Mouse (Mus musculus) heart, embryonic 13.5 days (tissue): ENCODE measurements around the gene Parva. TPM values are rescaled to one million over a fixed set of nuclear protein-coding genes. Genes with fewer than 3 reads are reported as not detected.

Experiments
- ATAC-seq: fragments of 200-750 bp; cut with Nextera tagmentation; 2 replicates; pipeline ENCODE4 v1.8.0; 2017; ENCODE audit warnings: moderate TSS enrichment; ENCODE audit not compliant: insufficient number of reproducible peaks, low FRiP score, low TSS enrichment; ENCODE audit errors: extremely low read depth
- H3K27ac ChIP-seq: fragments of 300-500 bp; sonication (generic); replicated peaks from 2 replicates; pipeline ENCODE4 v1.5.1; 2015; ENCODE audit warnings: moderate library complexity, mild to moderate bottlenecking, inconsistent platforms
- H3K27me3 ChIP-seq: fragments of 300-500 bp; sonication (generic); replicated peaks from 2 replicates; pipeline ENCODE4 v1.6.1; 2015; ENCODE audit warnings: mild to moderate bottlenecking, inconsistent platforms
- H3K36me3 ChIP-seq: fragments of 300-500 bp; sonication (generic); 2 replicates; pipeline ENCODE4 v1.6.1; 2015; ENCODE audit warnings: mild to moderate bottlenecking, inconsistent platforms
- H3K4me1 ChIP-seq: fragments of 300-500 bp; sonication (generic); 2 replicates; pipeline ENCODE4 v1.6.1; 2015; ENCODE audit warnings: inconsistent platforms
- H3K4me2 ChIP-seq: fragments of 300-500 bp; sonication (generic); 2 replicates; pipeline ENCODE4 v1.6.1; 2015; ENCODE audit warnings: inconsistent platforms, mild to moderate bottlenecking, moderate library complexity
- H3K4me3 ChIP-seq: fragments of 300-500 bp; sonication (generic); 2 replicates; pipeline ENCODE4 v1.5.1; 2015; ENCODE audit warnings: moderate library complexity, mild to moderate bottlenecking, inconsistent platforms
- H3K9ac ChIP-seq: fragments of 300-500 bp; sonication (generic); 2 replicates; pipeline ENCODE4 v1.6.1; 2015; ENCODE audit warnings: inconsistent platforms, mild to moderate bottlenecking, moderate library complexity
- H3K9me3 ChIP-seq: fragments of 300-500 bp; sonication (generic); 2 replicates; pipeline ENCODE4 v1.6.1; 2016; ENCODE audit warnings: inconsistent platforms
- WGBS: fragments of 180-500 bp; shearing (Covaris S2); methylation state at CpG from one replicate; pipeline ENCODE4 v1.1.7; 2015; ENCODE audit warnings: mixed read lengths; 5-methylcytosine and 5-hydroxymethylcytosine counted together
- polyA plus RNA-seq: library from polyadenylated mRNA; unstranded; fragments of >200 nt; fragmentation: Nextera tagmentation; extraction: Ambion mirVana; gene quantifications from 2 replicates; pipeline ENCODE4 v1.2.1, GENCODE M21; 2015

Parva gene
- polyA plus RNA-seq, 1 experiment from 2014 or later = 83.7 TPM

- Histone ChIP-seq H3K4me2 (no peak overlapping the region), H3K4me1 (peaks cover 45% of the 10 kb centered on the region), H3K36me3 (no peaks in the 10 kb centered on the region), H3K27ac (no peak overlapping the region), H3K27me3 (no peaks in the 10 kb centered on the region), H3K9me3 (no peaks in the 10 kb centered on the region), H3K4me3 (no peak overlapping the region), H3K9ac (no peak overlapping the region)
- WGBS = 83% methylated on average over 8 of the region's 8 CpGs
- no peak for ATAC-seq
These were observed 87.4 kb downstream of the Parva start for GRCm38 (mm10) chr7:112514636-112515193.

DNA sequence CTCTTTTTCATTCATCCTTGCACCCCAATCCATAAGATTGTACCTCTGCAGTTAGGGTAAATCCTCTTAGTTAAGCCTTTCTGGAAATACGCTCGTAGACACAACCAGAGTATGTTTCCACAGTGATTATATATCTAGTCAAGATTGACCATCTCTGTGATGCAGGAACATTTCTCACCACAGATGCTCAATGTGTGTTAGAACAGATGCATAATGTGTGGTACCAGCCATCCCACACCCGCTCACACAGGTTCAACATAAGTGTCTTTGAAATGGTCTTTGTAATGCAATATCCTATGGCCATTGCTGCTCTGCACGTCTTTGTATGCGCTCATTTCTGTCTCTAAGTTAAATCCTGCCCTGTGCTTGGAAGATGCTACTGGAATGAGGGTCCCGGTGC lies 98.2 kb downstream of the Parva start:
- Histone ChIP-seq H3K4me3 (no peak overlapping the region), H3K36me3 (0 out of 2 replicates have a peak, but pooled peaks cover 3% of the 10 kb centered on the region), H3K27ac (no peak overlapping the region), H3K4me1 (peaks cover 44% of the 10 kb centered on the region), H3K27me3 (no peaks in the 10 kb centered on the region), H3K9ac (no peak overlapping the region), H3K9me3 (no peaks in the 10 kb centered on the region), H3K4me2 (no peak overlapping the region)
- no peak for ATAC-seq
- 84% methylated on average over 6 of the region's 6 CpGs for WGBS

DNA sequence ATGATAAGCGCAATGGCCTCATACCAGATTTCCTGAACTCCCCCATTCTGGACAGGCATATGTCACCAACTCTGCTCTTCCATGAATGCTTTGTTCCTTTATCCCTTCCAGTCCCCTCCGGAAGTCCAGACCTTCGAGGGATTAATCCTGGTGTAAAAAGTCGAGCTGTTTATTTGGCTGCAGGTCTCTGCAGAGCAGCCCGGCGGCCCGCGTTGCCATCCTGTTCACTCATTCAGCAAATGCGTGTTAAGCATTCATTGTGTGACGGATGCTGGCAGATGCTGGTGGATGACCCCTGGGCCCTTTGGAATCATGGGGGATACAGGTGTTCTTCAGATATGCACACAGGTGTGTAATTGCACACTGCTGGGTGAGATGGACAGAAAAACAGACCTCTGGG lies 98.9 kb downstream of the Parva start:
- no peak overlapping the region for H3K4me2 ChIP-seq
- no peak overlapping the region for H3K4me3 ChIP-seq
- peaks cover 44% of the 10 kb centered on the region for H3K4me1 ChIP-seq
- H3K9me3 ChIP-seq = no peaks in the 10 kb centered on the region
- no peak overlapping the region for H3K27ac ChIP-seq
- WGBS = 71% methylated on average over 10 of the region's 10 CpGs
- H3K36me3 ChIP-seq = 0 out of 2 replicates have a peak, but pooled peaks cover 3% of the 10 kb centered on the region
- no peak for ATAC-seq
- no peaks in the 10 kb centered on the region for H3K27me3 ChIP-seq
- no peak overlapping the region for H3K9ac ChIP-seq

- no peak for ATAC-seq
These were observed 99.9 kb downstream of the Parva start for GRCm38 (mm10) chr7:112527230-112527629.

DNA sequence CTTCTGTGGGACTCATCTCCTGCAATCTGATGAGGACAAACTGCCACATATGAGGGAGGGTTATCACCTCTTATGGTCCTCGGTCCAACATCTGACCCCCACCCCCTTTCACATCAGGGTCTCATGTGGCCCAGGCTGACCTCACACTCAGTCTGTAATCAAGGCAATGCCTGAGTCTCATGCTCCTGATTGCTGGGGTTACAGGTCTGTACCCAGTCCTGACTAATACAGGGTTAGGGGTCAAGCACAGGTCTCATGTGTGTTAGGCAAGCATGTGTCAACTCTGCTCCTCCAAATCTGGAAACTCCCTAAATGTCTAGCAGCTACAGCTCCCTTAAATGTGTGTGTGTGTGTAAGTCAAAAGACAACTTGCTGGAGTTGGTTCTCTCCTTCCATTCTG lies 100.8 kb downstream of the Parva start:
- H3K4me1 ChIP-seq = peaks cover 45% of the 10 kb centered on the region
- H3K36me3 ChIP-seq = 0 out of 2 replicates have a peak, but pooled peaks cover 3% of the 10 kb centered on the region
- peak overlapping the region; percentile 41 for H3K27ac ChIP-seq
- H3K4me3 ChIP-seq = no peak overlapping the region
- no peak overlapping the region for H3K4me2 ChIP-seq
- no peak overlapping the region for H3K9ac ChIP-seq
- no peaks in the 10 kb centered on the region for H3K27me3 ChIP-seq
- WGBS = 66% methylated on average over 1 of the region's 1 CpGs
- no peak for ATAC-seq
- H3K9me3 ChIP-seq = no peaks in the 10 kb centered on the region

More at GRCm38 (mm10) chr7:112527230-112527629, 99.9 kb downstream of the Parva start:
- H3K27me3 ChIP-seq = no peaks in the 10 kb centered on the region
- H3K4me3 ChIP-seq = no peak overlapping the region
- no peak overlapping the region for H3K27ac ChIP-seq
- H3K9me3 ChIP-seq = no peaks in the 10 kb centered on the region
- H3K9ac ChIP-seq = no peak overlapping the region
- H3K36me3 ChIP-seq = 0 out of 2 replicates have a peak, but pooled peaks cover 3% of the 10 kb centered on the region
- peaks cover 44% of the 10 kb centered on the region for H3K4me1 ChIP-seq
- 64% methylated on average over 4 of the region's 4 CpGs for WGBS
- no peak overlapping the region for H3K4me2 ChIP-seq

DNA sequence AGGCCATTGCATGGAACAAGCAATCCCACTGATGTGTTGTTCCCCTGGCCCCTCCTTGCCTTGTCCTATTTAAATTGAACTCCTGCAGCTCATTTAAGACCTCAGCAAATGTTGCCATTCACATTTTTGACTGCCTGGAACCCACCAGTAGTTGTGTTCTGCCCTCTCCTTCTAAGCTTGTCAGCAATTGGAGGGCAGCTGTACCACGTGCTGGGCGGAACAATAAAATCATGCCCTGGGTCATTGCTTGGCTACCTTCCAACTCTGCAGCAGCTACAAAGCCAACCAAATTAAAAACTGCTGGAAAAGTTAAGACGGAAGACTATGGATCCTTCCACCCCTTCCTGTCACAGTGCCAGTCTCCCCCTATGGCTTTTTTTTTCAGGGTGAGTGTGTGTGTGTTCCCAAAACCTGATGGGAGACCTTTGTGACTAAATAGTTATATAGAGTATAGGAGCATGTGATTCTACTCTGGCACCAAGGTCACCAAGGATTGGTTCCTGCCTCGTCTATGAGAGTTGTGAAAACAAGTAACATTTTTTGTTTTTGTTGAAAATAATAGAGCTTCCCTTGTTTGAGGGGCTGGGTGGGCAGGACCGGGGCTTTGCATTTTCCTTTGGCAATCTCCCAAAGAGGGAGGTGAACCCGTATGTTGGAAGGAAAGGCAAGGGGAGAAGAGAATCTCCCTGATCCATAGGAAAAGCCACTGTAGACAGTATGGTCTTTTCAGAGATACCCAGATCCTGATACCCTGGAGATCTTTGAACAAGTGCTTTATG lies 101.5 kb downstream of the Parva start:
- Histone ChIP-seq H3K36me3 (0 out of 2 replicates have a peak, but pooled peaks cover 3% of the 10 kb centered on the region), H3K4me2 (no peak overlapping the region), H3K4me1 (peaks cover 52% of the 10 kb centered on the region), H3K27me3 (no peaks in the 10 kb centered on the region), H3K27ac (peak overlapping the region; percentile 41), H3K4me3 (no peak overlapping the region), H3K9ac (no peak overlapping the region), H3K9me3 (no peaks in the 10 kb centered on the region)
- ATAC-seq = no peak
- 40% methylated on average over 6 of the region's 6 CpGs for WGBS

DNA sequence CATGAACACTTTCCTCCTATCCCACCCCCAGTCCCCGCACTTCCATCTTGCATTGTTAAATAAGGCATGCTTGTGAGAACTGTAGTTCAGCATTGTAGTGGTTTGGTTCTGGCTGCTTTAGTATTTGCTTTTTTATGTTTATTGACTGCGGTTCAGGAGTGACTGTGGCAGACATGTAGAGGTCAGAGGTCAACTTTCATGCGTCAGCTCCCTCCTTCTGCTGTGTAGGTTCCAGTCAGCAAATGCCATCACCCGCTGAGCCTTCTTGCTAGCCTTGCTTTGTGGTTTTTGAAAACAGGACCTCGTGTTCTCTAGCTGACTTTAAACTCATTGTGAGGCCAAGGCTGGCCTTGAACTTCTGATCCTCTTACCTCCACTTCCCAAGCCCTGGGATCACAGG lies 103.6 kb downstream of the Parva start:
- Histone ChIP-seq H3K9ac (no peak overlapping the region), H3K36me3 (0 out of 2 replicates have a peak, but pooled peaks cover 3% of the 10 kb centered on the region), H3K27me3 (no peaks in the 10 kb centered on the region), H3K9me3 (no peaks in the 10 kb centered on the region), H3K4me2 (no peak overlapping the region), H3K4me3 (no peak overlapping the region), H3K27ac (no peak overlapping the region), H3K4me1 (peaks cover 64% of the 10 kb centered on the region)
- WGBS = 78% methylated on average over 5 of the region's 5 CpGs
- no peak for ATAC-seq

GRCm38 (mm10) chr7:112534148-112534547 lies 106.8 kb downstream of the Parva start:
- H3K27me3 ChIP-seq = no peaks in the 10 kb centered on the region
- H3K4me1 ChIP-seq = peaks cover 34% of the 10 kb centered on the region
- H3K9me3 ChIP-seq = no peaks in the 10 kb centered on the region
- no peak overlapping the region for H3K4me3 ChIP-seq
- no peak overlapping the region for H3K9ac ChIP-seq
- WGBS = 68% methylated on average over 3 of the region's 3 CpGs
- no peak for ATAC-seq
- H3K27ac ChIP-seq = peak overlapping the region; percentile 37
- H3K36me3 ChIP-seq = 0 out of 2 replicates have a peak, but pooled peaks cover 3% of the 10 kb centered on the region
- H3K4me2 ChIP-seq = no peak overlapping the region

GRCm38 (mm10) chr7:112535408-112535921 lies 108.2 kb downstream of the Parva start:
- peak overlapping the region; percentile 65 for H3K27ac ChIP-seq
- no peaks in the 10 kb centered on the region for H3K9me3 ChIP-seq
- 38% methylated on average over 16 of the region's 16 CpGs for WGBS
- peak overlapping the region; percentile 58 for H3K9ac ChIP-seq
- peaks cover 31% of the 10 kb centered on the region for H3K4me1 ChIP-seq
- ATAC-seq = no peak
- no peak overlapping the region for H3K4me3 ChIP-seq
- H3K36me3 ChIP-seq = 0 out of 2 replicates have a peak, but pooled peaks cover 3% of the 10 kb centered on the region
- H3K27me3 ChIP-seq = no peaks in the 10 kb centered on the region
- no peak overlapping the region for H3K4me2 ChIP-seq

GRCm38 (mm10) chr7:112549136-112549535 lies 121.8 kb downstream of the Parva start:
- Histone ChIP-seq H3K9me3 (no peaks in the 10 kb centered on the region), H3K36me3 (peaks cover 79% of the 10 kb centered on the region), H3K4me3 (no peak overlapping the region), H3K27ac (no peak overlapping the region), H3K4me2 (no peak overlapping the region), H3K9ac (no peak overlapping the region), H3K27me3 (no peaks in the 10 kb centered on the region), H3K4me1 (no peaks in the 10 kb centered on the region)
- no peak for ATAC-seq
- 82% methylated on average over 3 of the region's 3 CpGs for WGBS

DNA sequence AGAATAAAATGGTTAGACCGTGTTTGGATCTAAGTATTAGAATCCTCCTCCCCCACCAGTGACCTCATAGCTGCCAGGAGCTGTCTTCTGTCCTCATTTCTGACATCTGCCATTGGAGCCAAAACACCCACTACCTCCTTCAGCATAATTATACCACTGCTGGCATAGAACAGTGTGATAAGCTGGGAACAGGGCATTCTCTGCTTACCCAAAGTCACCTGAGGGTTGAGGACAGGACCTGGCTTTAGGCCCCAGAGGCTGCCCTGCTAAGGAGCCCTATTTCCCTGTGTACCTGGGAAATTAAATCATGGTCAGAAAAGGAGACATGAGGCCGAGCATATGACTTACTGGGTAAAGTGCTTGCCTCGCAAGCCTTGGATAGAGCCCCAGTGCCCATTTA lies 134.2 kb downstream of the Parva start:
- Histone ChIP-seq H3K4me2 (no peak overlapping the region), H3K4me1 (peaks cover 7% of the 10 kb centered on the region; the same call in 1 of the 2 replicates), H3K36me3 (peaks cover 71% of the 10 kb centered on the region), H3K4me3 (no peak overlapping the region), H3K27me3 (no peaks in the 10 kb centered on the region), H3K9me3 (no peaks in the 10 kb centered on the region), H3K9ac (no peak overlapping the region), H3K27ac (no peak overlapping the region)
- ATAC-seq = no peak
- WGBS = 79% methylated on average over 3 of the region's 3 CpGs
